Mouse (Mus musculus) erythroblast, embryonic 14.5 days (primary cell): ENCODE data around the gene Cyth3.

ENCODE experiments used
- GATA1 ChIP-seq: IDR thresholded peaks from 2 replicates; pipeline ENCODE4 v1.6.1; 2012; ENCODE audit warnings: low read length, inconsistent platforms, mixed read lengths
- TAL1 ChIP-seq: IDR thresholded peaks from 3 replicates; pipeline ENCODE4 v1.6.1; 2012; ENCODE audit warnings: low read length, inconsistent platforms, mixed read lengths

DNA sequence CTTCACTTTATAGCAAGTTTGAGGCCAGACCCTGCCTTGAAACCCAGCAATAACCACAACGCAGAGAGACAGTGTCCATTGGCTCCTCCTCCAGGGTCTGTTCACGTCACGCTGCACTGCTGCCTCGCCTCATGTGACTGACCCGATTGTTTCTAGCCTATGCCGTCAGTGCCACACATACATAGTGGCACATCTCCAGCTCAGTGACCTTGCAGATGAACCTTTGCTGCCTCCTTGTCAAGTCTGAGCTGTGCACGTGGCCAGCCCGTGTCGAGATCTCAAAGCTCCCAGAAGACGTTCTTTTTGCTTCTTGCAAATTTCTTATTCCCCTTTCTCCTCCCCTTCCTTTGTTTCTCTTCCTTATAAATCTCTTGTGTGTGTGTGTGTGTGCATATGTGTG is 20.2 kb upstream of the Cyth3 start:
- TF ChIP-seq TAL1 (no peak), GATA1 (no peak)
